Mouse (Mus musculus): ENCODE data around the gene Nip7.
"Not testable (repeated sequence)": the region's sequence is repeated elsewhere in the genome, so short reads cannot be mapped to it uniquely, and the experiment has no call there.

Nip7 gene

DNA sequence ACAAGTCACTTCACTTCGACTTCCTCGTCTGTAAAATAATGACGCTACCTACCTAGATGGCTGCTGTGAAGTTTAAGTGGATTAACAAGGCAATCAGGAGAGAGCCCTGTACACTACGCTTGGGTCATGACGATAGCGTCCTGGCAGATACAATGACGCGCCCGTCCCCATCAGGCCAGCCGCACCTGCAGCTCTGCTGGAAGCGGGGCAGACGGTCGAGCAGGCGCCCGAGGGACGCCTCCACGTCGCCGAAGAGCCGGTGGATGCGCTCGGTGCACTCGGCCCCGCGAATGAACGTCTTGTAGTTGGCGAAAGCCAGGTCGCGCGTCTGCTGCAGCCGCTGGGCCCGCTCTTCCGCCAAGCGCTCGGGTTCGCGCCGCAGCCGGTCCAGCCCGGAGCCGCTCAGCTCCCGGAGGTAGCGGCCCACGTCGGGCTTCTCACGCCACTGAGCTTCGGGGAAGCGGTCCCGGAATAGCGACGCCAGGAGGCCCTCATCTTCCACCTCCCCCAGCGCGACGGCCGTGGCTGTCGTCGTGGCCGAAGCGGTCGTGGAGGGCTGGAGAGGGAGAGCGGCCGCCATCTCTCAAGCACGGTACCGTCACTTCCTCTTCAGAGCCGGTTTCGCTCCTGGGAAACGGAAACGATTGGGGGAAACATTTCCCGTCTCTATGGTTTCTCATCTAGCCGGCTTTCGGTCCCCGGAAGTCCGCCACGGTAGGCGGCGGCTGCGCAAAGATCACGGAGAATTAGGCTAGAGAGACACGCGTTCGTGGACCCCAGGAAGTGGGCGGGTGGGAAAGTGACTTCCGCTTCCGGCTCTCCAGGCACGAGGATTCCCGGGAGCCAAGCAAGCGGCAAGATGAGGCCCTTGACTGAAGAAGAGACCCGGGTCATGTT lies at the start of gene Nip7, which contains the start of gene Cog8:
Gene Nip7 (plus strand): TSS at position 802 of the 897 bp plus-strand sequence.
Gene Cog8 (minus strand): TSS at position 614 of the 897 bp plus-strand sequence.
- peak; percentile 96 for DNase-seq (ENCODE audit: low read depth, low spot score)

DNA sequence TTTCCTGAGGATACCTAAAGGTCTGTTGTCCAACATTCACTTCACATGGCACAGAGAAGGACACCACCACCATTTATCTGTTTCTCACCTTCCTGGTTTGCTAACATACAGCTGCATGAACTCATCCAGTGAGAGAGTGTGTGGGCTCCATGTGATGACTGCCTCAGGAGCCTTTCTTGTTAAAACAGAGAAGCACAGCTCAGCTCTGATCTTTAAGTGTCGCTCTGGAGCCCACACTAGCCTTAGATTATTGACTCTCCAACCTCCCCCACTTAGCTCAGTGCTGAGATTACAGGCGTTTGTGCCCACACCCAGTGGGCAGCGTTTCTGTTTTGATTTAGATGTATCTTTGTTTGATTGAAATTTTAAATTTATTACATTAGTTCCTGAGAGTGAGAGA lies 48.9 kb upstream of the Nip7 start:
- DNase-seq (ENCODE audit: low read depth, low spot score) = no peak

DNA sequence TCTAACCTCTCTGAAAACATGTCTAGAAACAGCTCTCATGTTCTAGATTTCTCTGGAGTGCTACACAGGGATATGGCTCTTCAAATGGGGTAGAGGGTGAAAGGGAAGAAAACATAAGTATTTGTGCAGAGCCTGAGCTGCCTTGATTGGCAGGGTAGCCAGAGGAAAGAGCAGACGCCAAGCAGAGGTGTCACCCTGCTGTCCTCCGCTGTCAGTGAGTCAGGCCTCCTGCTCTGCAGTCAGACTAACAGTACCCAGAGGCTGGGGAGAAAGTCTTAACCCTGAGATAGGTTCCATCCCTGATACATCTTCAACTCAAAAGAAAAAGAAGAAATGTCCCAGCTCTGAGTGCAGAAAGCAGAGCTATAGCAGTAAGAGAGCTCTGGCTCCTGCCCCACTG lies 44.0 kb upstream of the Nip7 start:
- no peak for DNase-seq (ENCODE audit: low read depth, low spot score)

DNA sequence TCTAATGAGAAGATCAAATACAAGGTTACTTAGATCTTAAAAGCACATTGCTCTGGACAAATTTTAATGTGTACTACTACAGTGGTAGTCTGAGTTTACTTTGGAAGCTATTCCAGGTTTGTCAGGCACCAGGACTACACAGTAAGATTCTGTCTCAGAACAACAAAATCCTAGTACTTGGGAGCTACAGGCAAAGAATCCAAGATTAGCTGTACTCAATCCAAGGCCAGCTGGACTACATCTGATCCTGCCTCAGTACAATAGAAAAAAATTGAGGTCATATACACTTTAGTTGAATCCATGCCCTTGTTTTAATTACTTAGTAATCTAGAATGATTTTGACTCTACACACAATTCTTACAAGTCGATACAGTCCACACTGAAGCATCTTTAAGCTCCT lies 41.8 kb upstream of the Nip7 start:
- no peak for DNase-seq (ENCODE audit: low read depth, low spot score)

DNA sequence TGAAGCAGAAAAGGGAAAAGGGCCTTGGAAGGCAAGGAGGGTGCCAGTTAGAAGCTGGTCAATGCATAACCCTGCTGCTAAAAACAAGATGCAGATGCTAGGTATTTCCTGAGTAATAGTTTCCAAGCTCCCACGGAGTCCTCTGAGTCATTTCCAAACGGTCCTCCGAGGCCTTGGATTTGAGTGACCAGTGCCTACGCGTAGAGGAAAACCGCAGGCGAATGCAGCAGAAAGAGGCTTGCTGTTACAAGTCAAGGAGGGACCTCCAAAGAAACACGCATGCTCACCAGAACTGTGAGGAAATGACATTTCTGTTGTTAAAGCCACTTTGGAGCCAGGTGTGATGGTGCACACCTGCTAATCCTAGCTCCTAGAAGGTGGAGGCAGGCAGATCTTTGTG lies 33.2 kb upstream of the Nip7 start:
- no peak for DNase-seq (ENCODE audit: low read depth, low spot score)

DNA sequence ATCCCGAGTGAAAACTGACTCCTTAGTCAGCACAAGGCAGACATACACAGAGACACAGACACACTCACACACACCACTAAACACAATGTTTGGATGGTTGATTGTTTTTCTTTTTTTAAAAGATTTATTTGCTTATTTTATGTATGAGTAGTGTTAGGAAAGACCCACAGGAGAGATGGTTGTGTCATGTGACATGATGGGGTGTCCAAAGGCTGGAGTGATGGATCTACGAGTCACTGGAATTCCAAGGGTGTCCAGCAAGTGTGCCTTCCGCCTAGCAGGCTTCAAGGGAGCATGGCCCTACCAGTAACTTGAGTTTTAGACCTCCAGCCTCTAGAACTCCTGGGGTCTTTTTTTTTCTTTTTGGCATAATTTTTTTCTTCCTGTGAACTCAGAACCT lies 27.4 kb upstream of the Nip7 start:
- no peak for DNase-seq (ENCODE audit: low read depth, low spot score)

DNA sequence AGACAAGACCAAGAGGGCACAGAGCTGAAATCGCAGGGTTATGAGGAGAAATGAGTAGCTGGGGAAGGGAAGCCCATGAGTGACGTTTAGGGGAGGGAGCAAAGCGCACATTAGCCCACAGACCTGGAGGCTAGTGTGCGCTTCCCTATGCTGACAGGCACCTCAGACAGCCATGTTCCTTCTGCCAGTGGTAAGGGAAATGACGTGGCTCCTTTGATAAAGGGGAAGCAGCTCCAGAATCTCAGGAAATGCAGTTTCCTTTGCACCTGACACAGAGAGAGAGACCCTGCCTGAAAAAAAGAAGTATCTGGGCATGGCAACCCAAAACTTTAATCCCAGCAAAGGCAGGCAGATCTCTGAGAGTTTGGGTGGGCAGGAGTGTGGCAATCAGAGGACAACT lies 26.6 kb upstream of the Nip7 start:
- no peak for DNase-seq (ENCODE audit: low read depth, low spot score)

DNA sequence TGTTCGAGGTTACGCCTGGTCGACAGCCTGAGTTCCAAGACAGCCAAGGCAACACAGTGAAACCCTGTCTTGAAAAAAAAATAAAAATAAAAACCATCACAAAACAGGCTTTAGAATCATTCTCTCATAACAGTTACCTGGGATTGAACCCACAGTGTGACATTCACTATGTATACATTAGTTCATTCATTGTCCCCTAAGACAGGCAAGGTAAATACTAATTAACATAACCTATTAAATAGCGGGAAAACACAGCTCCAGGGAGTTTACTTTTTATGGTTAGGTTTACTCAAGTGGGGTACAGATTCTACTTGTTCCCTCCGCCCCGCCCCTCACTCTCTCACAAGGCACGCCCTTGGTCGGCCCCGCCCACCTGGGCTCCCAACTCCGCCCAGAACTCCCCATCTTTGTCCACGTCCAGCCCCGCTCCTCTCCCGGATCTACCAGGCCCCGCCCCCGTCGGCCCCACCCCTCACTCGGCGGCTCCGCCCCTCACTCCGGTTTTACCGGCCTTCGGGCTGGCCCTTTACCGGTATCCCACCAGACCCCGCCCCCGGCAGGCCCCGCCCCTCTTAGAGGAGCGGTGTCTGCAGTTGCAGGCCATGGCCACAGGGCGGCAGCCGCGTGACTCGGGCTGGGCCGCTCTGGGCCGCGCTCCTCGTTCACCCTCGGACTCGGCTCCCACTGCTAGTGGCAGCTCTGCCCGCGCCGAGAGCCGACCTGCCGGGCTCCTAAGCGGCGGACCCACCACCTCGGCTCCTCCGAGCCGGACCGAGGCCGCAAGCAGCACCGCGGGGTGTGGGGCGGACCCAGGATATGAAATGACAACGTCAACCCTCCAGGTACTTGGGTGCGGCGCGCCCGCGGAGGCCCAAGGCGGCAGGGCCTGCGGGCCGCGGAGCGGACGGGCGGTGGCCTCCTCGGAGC lies 25.8 kb upstream of the Nip7 start, which contains the start of gene Vps4a:
Gene Vps4a (plus strand): TSS at position 573 of the 927 bp plus-strand sequence.
- peak; percentile 91 for DNase-seq (ENCODE audit: low read depth, low spot score)

DNA sequence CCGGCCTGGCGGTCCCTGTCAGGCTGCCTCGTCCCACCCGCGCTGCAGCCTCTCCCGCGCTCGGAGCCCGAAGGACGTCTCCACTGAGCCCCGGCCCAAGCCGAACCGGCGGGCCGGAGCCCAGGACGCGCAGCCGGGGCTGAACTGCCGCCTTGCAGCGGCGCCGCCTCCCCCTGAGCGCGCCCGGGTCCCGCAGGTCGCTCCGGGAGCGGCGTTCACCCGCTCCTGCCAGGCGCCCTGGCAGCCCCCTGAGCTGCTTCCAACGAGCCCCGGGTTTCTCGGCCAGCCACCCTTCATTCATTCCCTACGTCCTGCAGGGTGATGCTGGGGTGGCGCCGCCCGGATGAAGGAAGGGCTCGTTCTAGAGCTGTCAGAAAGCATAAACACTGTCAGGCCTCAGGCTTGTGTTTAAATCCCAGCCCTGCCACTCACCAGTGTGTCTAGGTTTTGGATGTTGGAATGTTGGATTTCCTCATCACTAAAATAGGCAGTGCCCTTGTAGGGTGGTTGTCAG lies 25.0 kb upstream of the Nip7 start:
- DNase-seq (ENCODE audit: low read depth, low spot score) = no peak

DNA sequence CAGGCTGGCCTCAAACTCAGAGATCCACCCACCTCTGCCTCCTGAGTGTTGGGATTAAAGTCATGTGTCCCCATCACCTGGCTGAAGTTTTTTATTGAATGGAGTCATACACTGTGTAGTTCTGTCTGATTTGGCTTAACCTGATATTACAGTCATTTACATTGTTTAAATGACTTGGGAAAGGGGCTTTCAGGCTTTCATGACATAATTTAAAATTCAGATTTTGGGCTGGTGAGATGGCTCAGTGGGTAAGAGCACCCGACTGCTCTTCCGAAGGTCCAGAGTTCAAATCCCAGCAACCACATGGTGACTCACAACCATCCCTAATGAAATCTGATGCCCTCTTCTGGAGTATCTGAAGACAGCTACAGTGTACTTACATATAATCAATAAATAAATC lies 23.1 kb upstream of the Nip7 start:
- DNase-seq (ENCODE audit: low read depth, low spot score) = not testable (repeated sequence)

DNA sequence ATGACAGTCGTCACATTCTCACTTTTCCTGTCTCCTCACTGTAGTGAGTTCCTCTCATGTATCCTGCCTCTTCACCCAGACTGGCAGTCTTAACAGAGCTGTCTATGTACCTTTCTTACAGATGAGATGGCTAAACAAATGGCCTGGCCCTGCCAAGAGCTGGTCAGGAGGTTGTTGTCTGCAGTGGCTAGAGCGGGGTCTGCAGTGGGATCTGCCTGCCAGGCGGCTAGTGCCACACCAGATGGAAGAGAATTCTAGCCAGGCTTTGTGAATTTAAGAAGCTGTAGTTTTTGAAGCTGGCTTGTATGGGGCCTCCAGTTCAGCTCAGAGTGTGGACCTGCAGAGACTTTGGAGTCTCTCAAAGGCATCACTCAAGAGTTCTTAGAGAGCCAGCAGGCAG lies 21.0 kb upstream of the Nip7 start:
- no peak for DNase-seq (ENCODE audit: low read depth, low spot score)

DNA sequence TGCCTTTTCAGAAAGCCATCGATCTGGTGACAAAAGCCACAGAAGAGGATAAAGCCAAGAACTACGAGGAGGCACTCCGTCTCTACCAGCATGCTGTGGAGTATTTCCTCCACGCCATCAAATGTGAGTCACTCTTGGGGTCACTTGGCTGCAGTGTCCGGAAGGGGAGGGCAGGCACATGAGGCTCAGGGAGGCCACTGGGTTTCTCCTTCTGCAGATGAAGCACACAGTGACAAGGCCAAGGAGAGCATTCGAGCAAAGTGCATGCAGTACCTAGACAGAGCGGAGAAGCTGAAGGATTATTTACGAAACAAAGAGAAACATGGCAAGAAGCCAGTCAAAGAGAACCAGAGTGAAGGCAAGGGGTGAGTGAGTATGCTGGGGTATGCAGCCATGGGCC lies 20.1 kb upstream of the Nip7 start:
- no peak for DNase-seq (ENCODE audit: low read depth, low spot score)

DNA sequence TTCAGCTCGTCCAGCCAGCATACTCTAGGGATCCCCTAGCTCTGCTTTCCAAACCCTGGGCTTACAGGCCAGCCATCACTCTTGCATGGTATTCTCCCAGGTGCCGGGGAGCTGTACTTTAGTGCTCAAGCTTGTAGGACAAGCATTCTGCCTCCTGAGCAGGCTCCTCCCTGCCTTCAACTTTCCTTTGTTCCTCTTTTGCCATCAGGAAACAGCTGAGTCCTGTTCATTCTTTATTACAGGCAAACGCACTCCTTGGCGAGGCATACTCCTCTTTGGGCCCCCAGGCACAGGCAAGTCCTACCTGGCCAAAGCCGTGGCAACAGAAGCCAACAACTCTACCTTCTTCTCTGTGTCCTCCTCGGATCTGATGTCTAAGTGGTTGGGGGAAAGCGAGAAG lies 16.0 kb upstream of the Nip7 start:
- no peak for DNase-seq (ENCODE audit: low read depth, low spot score)

DNA sequence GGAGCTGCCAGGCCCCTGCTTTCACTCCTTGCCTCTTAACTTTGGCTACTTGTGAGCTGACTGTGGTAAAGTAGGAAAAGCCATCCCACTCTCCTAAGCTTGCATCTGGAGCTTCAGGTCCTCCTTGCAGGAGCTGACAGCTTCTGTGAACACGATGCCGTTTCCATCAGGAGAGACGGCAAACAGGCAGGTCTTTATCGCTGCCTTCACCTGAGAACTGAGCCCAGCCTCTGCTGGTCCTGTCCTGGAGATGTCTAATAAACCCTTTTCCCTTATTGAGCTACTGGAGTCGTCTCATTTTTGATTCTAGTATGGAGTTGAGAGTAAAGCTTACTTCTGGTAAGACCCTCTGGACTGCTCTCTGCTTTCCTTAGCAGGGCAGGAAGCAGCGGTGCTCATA lies 11.2 kb upstream of the Nip7 start:
- no peak for DNase-seq (ENCODE audit: low read depth, low spot score)

DNA sequence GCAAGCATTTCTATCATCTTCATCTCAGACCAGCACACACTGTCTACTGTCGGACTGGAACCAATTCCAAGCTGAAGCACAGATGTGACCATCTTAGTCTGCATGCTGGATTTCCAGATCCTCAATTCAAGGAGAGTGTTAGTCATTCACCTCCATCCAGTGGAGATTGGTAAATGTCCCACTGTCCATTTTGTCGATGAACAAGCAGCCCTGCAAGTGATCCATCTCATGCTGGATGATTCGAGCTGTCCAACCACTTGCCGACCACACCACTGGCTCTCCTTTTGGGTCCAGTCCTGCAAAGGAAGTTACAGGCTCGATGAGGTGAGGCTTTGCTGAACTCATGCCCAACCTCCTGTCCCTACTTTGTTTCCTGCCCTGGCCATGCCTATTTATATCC lies 9.7 kb upstream of the Nip7 start:
- no peak for DNase-seq (ENCODE audit: low read depth, low spot score)

DNA sequence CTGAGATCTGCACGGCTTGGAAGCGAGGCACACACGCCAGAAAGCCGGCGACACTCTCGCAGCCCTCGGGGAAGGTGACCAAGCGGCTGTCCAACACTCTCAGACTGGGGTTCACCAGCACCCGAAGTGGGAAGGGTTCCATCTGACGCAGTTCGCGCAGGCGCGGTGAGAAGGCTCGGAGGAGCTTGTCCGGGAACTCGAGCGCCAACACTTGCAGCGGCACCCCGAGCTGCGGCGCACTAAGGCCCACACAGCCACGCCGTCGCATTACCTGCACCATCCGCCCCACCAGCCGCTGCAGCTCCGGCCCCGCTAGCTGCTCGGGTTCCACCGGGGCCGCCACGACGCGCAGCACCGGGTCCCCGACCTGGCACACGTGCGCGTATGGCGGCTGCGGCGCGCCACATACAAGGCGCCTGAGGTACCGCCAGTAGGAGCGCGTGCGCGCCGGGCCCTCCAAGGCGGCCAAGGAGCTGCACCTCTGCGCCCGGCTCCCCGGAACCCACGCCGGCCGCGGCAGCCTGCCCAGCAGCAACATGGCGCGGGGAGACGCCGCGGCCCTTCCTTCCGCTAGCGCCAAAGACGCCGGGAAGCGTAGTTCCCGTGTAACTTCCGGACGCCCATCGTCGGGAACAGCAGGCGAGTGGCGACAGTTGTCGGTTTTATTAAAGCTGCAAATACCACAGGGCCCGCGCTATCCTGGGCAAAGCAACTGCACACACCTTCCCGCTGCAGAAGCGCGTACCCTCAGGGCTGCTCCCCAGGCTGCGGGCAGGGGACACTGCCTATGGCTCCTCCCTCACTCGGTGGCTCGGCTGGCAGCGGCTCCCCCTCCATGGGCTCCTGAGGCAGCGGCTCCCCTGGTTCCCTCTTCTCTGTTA lies 8.4 kb upstream of the Nip7 start, which contains the start of gene Pdf:
Gene Pdf (minus strand): TSS at position 554 of the 881 bp plus-strand sequence.
- peak; percentile 65 for DNase-seq (ENCODE audit: low read depth, low spot score)

DNA sequence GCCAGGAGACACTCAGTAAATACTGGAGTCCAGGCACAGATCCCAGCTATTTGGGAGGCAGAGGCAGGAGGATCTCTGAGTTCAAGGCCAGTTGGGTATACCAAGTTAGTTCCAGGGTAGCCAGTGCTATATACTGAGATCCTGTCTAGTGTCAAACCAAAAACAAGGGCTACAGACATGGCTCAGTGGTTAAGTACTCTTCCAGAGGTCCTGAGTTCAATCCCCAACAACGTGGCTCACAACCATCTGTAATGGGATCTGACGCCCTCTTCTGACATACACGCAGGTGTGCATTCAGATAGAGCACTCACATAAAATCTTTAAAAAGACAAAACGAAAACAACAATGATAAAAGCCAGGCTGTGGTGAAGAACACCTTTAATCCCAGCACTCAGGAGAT lies 7.2 kb upstream of the Nip7 start:
- no peak for DNase-seq (ENCODE audit: low read depth, low spot score)

DNA sequence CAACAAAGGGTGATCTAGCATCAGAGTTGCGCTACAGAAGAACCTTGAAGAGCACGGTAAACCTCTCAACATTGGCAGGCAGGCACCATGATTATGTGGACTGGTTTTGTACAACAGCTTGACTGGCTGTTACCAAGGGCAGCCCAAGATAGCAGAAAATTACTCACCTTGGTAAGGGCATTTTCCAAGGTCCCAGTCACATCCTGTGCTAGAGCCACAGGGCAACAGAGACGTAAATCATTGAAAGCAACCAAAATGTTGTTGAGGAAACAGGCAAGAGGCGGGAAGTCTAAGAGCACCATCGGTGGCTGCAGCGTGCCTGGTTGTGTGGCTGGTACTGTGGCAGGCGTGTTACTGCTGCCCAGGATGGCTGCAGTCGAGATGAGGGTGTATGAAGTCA lies 4.6 kb upstream of the Nip7 start:
- no peak for DNase-seq (ENCODE audit: low read depth, low spot score)

DNA sequence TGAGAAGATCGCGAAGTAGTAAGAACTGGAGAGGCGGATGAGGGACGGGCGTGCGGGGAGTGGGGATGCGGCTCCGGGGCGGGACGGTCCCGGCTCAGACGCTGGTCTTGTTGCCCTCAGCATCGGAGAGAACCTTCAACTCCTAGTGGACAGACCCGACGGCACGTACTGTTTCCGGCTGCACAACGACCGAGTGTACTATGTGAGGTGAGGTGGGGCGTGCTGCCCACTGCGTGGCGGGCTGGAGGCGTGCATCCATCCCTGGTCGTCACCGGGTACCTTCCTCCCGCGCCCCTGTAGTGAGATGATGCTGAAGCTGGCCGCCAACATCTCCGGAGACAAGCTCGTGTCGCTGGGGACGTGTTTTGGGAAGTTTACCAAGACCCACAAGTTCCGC lies 294 bp downstream of the Nip7 start:
- DNase-seq (ENCODE audit: low read depth, low spot score) = no peak

DNA sequence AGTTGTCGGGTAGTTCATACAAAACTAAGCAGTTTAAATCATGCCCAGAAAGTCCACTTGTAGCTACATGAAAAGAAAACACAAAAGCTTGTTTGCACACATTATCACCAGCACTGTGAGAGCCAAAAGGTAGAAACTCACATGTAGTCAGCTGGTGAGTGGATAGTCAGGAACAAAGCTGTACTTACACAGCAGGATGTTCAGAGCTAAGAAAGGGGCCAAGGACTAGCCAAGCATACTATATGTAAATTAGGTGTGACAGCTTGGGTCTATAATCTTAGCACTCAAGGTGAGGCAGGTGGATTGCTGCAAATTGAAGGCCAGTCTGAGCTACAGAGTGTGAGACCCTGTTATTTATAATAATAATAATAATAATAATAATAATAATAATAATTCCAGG lies 5.9 kb downstream of the Nip7 start:
- no peak for DNase-seq (ENCODE audit: low read depth, low spot score)
